Mouse (Mus musculus) E14TG2a.4 (cell line): ENCODE measurements at regions not wholly inside any gene's neighbourhood (a gene's known extent, or its start where the extent isn't known, plus 50 kb on each side); places are given as distances from the start of the nearest gene placed in this dataset.

Source experiments
- CTCF ChIP-seq: conservative IDR thresholded peaks from 2 replicates; pipeline ENCODE4 v1.5.1; 2014; ENCODE audit warnings: low read length
- NANOG ChIP-seq: IDR thresholded peaks from 2 replicates; pipeline ENCODE4 v1.6.1; 2014; ENCODE audit warnings: borderline replicate concordance, low read length, mixed read lengths

GRCm38 (mm10) chr7:113638098-113638497 lies 124.5 kb downstream of the Far1 start:
- no peak for TF ChIP-seq CTCF
- no peak for TF ChIP-seq NANOG
